In genomic region chr2:28218651-28219356, GRCm38 (mm10) we compare ENCODE assay signal across 15 mouse cellular contexts. TPM values are rescaled to one million over a fixed set of nuclear protein-coding genes. Genes with fewer than 3 reads are reported as not detected.
A peak's percentile ranks its signal among the peaks of the same experiment; 100 is the strongest.
DNase-seq lines count a peak whose midpoint lies in the region; ATAC-seq and TF ChIP-seq lines count a peak whose summit lies in the region.
"Had no signal": no experiment of that assay in that cellular context is flagged by ENCODE, and none has a peak within 500 bp of the region (broad histone marks: within the 10 kb centered on the region; RNA-seq: fewer than 3 reads in every experiment).

No protein-coding gene starts in this region.

- ATAC-seq in hindbrain, embryonic 16.5 days: peak; percentile 48; the same call in 1 of the 2 replicates
- ATAC-seq in heart, embryonic 15.5 days (replicated peaks; ENCODE audit: insufficient number of reproducible peaks, insufficient read depth, low FRiP score, low read depth): peak; percentile 81
- ATAC-seq in forebrain, postnatal 0 days: no peak

- no peak overlapping the region for H3K9ac ChIP-seq in hindbrain, embryonic 16.5 days (ENCODE audit: low read depth, low read length)
- H3K9ac ChIP-seq in heart, embryonic 15.5 days: no peak overlapping the region
- no peak overlapping the region for H3K9ac ChIP-seq in forebrain, postnatal 0 days
- H3K9ac ChIP-seq: embryonic facial prominence, embryonic 13.5 days; neural tube, embryonic 13.5 days had no signal

- H3K9me3 ChIP-seq in hindbrain, embryonic 16.5 days (ENCODE audit: control insufficient read depth, low read length): no peaks in the 10 kb centered on the region
- H3K9me3 ChIP-seq in hindbrain, embryonic 10.5 days: no peaks in the 10 kb centered on the region
- no peaks in the 10 kb centered on the region for H3K9me3 ChIP-seq in heart, embryonic 15.5 days (replicated peaks)
- H3K9me3 ChIP-seq in forebrain, postnatal 0 days (ENCODE audit: low read length): no peaks in the 10 kb centered on the region
- H3K9me3 ChIP-seq: embryonic facial prominence, embryonic 13.5 days; limb, embryonic 10.5 days; neural tube, embryonic 13.5 days had no signal

- peak; percentile 36; the same call in 1 of the 2 replicates for TF ChIP-seq POLR2A in cortical plate, adult 2 months (IDR thresholded peaks at IDR 0.05; ENCODE audit: extremely low read depth, insufficient read depth, low read length)

- WGBS in hindbrain, embryonic 16.5 days: 65% methylated on average over 7 of the region's 7 CpGs
- WGBS in hindbrain, embryonic 10.5 days: 64% methylated on average over 7 of the region's 7 CpGs
- WGBS in heart, embryonic 15.5 days: 31% methylated on average over 7 of the region's 7 CpGs
- WGBS in forebrain, postnatal 0 days: 63% methylated on average over 7 of the region's 7 CpGs

- no peak overlapping the region for H3K4me3 ChIP-seq in hindbrain, embryonic 16.5 days (ENCODE audit: low read length)
- H3K4me3 ChIP-seq in hindbrain, embryonic 10.5 days: no peak overlapping the region
- H3K4me3 ChIP-seq in cortical plate, adult 2 months (ENCODE audit: insufficient read depth, low read length): no peak overlapping the region
- H3K4me3 ChIP-seq in heart, embryonic 15.5 days: no peak overlapping the region
- H3K4me3 ChIP-seq in forebrain, postnatal 0 days (ENCODE audit: low read depth, low read length): no peak overlapping the region
- H3K4me3 ChIP-seq: embryonic facial prominence, embryonic 13.5 days; limb, embryonic 10.5 days; neural tube, embryonic 13.5 days had no signal

- no peak for TF ChIP-seq CTCF in cortical plate, adult 2 months (IDR thresholded peaks at IDR 0.05; ENCODE audit: extremely low read depth, insufficient read depth, low read length)
- TF ChIP-seq CTCF in forebrain, postnatal 0 days (IDR thresholded peaks at IDR 0.05; ENCODE audit: low read depth): no peak

- peaks cover 25% of the 10 kb centered on the region for H3K36me3 ChIP-seq in hindbrain, embryonic 16.5 days (ENCODE audit: control insufficient read depth, insufficient read depth, low read length)
- peaks cover 91% of the 10 kb centered on the region for H3K36me3 ChIP-seq in hindbrain, embryonic 10.5 days
- H3K36me3 ChIP-seq in heart, embryonic 15.5 days: no peaks in the 10 kb centered on the region
- H3K36me3 ChIP-seq in forebrain, postnatal 0 days (ENCODE audit: insufficient read depth): peaks cover 61% of the 10 kb centered on the region

- peaks cover 2% of the 10 kb centered on the region; the same call in 1 of the 2 replicates for H3K4me1 ChIP-seq in hindbrain, embryonic 16.5 days (ENCODE audit: control insufficient read depth, insufficient read depth, low read depth, low read length)
- H3K4me1 ChIP-seq in hindbrain, embryonic 10.5 days (replicated peaks): peaks cover 18% of the 10 kb centered on the region
- peaks cover 13% of the 10 kb centered on the region for H3K4me1 ChIP-seq in cortical plate, adult 2 months (ENCODE audit: control insufficient read depth, insufficient read depth, low read length)
- H3K4me1 ChIP-seq in heart, embryonic 15.5 days (replicated peaks): peaks cover 22% of the 10 kb centered on the region
- no peaks in the 10 kb centered on the region for H3K4me1 ChIP-seq in forebrain, postnatal 0 days (ENCODE audit: insufficient read depth)
- H3K4me1 ChIP-seq: embryonic facial prominence, embryonic 13.5 days; neural tube, embryonic 13.5 days had no signal

- H3K27me3 ChIP-seq in hindbrain, embryonic 16.5 days (replicated peaks; ENCODE audit: control insufficient read depth, insufficient read depth, low read length): no peaks in the 10 kb centered on the region
- no peaks in the 10 kb centered on the region for H3K27me3 ChIP-seq in hindbrain, embryonic 10.5 days (ENCODE audit: insufficient read depth, poor library complexity, severe bottlenecking)
- H3K27me3 ChIP-seq in heart, embryonic 15.5 days: no peaks in the 10 kb centered on the region; the same call in 1 of the 2 replicates
- H3K27me3 ChIP-seq in forebrain, postnatal 0 days (ENCODE audit: insufficient read depth, low read length): no peaks in the 10 kb centered on the region
- H3K27me3 ChIP-seq: embryonic facial prominence, embryonic 13.5 days; neural tube, embryonic 13.5 days had no signal

- DNase-seq in hindbrain, embryonic 10.5 days (ENCODE audit: low spot score): no peak
- DNase-seq in adipocyte (ENCODE audit: low spot score): peak; percentile 4
- no peak for DNase-seq in urinary bladder, postnatal 4 days (ENCODE audit: low spot score in 2 of 2)
- DNase-seq in forebrain, postnatal 0 days: no peak
- no peak for DNase-seq in left cerebral cortex, adult 11 months (ENCODE audit: low spot score)
- DNase-seq: kidney, postnatal 14 days; thymus, postnatal 4 days had no signal

- H3K4me2 ChIP-seq in hindbrain, embryonic 16.5 days (ENCODE audit: low read length): no peak overlapping the region
- 0 out of 2 replicates have a peak overlapping the region, but pooled peaks have one; percentile 14 for H3K4me2 ChIP-seq in heart, embryonic 15.5 days
- no peak overlapping the region for H3K4me2 ChIP-seq in forebrain, postnatal 0 days (ENCODE audit: low read depth)
- H3K4me2 ChIP-seq: embryonic facial prominence, embryonic 13.5 days; neural tube, embryonic 13.5 days had no signal

- H3K27ac ChIP-seq in hindbrain, embryonic 16.5 days (ENCODE audit: low read depth, low read length): no peak overlapping the region
- H3K27ac ChIP-seq in hindbrain, embryonic 10.5 days: no peak overlapping the region
- H3K27ac ChIP-seq in cortical plate, adult 2 months (ENCODE audit: insufficient read depth, low read length): no peak overlapping the region
- H3K27ac ChIP-seq in heart, embryonic 15.5 days: peak overlapping the region; percentile 73
- H3K27ac ChIP-seq in forebrain, postnatal 0 days (ENCODE audit: low read depth, low read length): no peak overlapping the region
- H3K27ac ChIP-seq: embryonic facial prominence, embryonic 13.5 days; limb, embryonic 10.5 days; macrophage; neural tube, embryonic 13.5 days had no signal

RNA-seq across cellular contexts. Expression of gene Olfm1, which starts 26.0 kb away (rescaled TPM):
- polyA plus RNA-seq in hindbrain, embryonic 16.5 days (2015; fragmentation: Nextera tagmentation; extraction: Ambion mirVana): 320 and 328 TPM in 2 replicates
- polyA plus RNA-seq in hindbrain, embryonic 10.5 days (2016; fragmentation: Nextera tagmentation; extraction: Ambion mirVana): 46.9 and 113 TPM in 2 replicates
- 1,426 and 1,489 TPM in 2 replicates for polyA plus RNA-seq in cortical plate, adult 2 months (2012; rRNA removed)
- 6.9 and 11.5 TPM in 2 replicates for polyA plus RNA-seq in heart, embryonic 15.5 days (2015; fragmentation: Nextera tagmentation; extraction: Ambion mirVana)
- total RNA-seq in forebrain, postnatal 0 days (2014; rRNA removed): 277 and 344 TPM in 2 replicates
- 347 and 444 TPM in 2 replicates for polyA plus RNA-seq in forebrain, postnatal 0 days (2015; fragmentation: Nextera tagmentation; extraction: Ambion mirVana)
- total RNA-seq: hematopoietic stem cell, adult 5-6 weeks had no signal
